Mouse (Mus musculus) heart, embryonic 14.5 days (tissue): ENCODE measurements around the gene Soat2. TPM values are rescaled to one million over a fixed set of nuclear protein-coding genes. Genes with fewer than 3 reads are reported as not detected.
"Not testable (repeated sequence)": the region's sequence is repeated elsewhere in the genome, so short reads cannot be mapped to it uniquely, and the experiment has no call there.

Experiments
- ATAC-seq: fragments of 200-750 bp; cut with Nextera tagmentation; 2 replicates; pipeline ENCODE4 v1.8.0; 2017; ENCODE audit warnings: low read depth, moderate TSS enrichment; ENCODE audit not compliant: insufficient number of reproducible peaks, insufficient read depth, low FRiP score
- H3K27ac ChIP-seq, 2 experiments: fragments of 200-500 bp in 1 of 2; fragments of 300-500 bp in 1 of 2; sonication (generic) in 1 of 2; replicated peaks in 1 of 2; 2 replicates each; pipeline ENCODE4 v1.5.1; 2012 to 2014; ENCODE audit warnings: low read depth in 2 of 2, low read length in 2 of 2, control low read depth in 1 of 2, mild to moderate bottlenecking in 1 of 2, mixed read lengths in 1 of 2; ENCODE audit not compliant: control insufficient read depth in 1 of 2, insufficient read depth in 1 of 2
- H3K27me3 ChIP-seq: fragments of 300-500 bp; sonication (generic); 2 replicates; pipeline ENCODE4 v1.6.1; 2014; ENCODE audit warnings: mild to moderate bottlenecking, low read length, control low read depth; ENCODE audit not compliant: control insufficient read depth, insufficient read depth
- H3K36me3 ChIP-seq: fragments of 300-500 bp; sonication (generic); 2 replicates; pipeline ENCODE4 v1.6.1; 2014; ENCODE audit warnings: mild to moderate bottlenecking, control low read depth, low read length, mixed read lengths; ENCODE audit not compliant: control insufficient read depth, insufficient read depth
- H3K4me1 ChIP-seq, 2 experiments: fragments of 200-500 bp in 1 of 2; fragments of 300-500 bp in 1 of 2; sonication (generic) in 1 of 2; 2 replicates each; pipeline ENCODE4 v1.6.1; 2012 to 2014; ENCODE audit warnings: low read length in 2 of 2, control low read depth in 1 of 2, mixed read lengths in 1 of 2; ENCODE audit not compliant: control insufficient read depth in 2 of 2, insufficient read depth in 2 of 2
- H3K4me2 ChIP-seq: fragments of 300-500 bp; sonication (generic); 2 replicates; pipeline ENCODE4 v1.6.1; 2014; ENCODE audit warnings: mild to moderate bottlenecking, low read length
- H3K4me3 ChIP-seq, 2 experiments: fragments of 200-500 bp in 1 of 2; fragments of 300-500 bp in 1 of 2; sonication (generic) in 1 of 2; 2 replicates each; pipeline ENCODE4 v1.5.1; 2012 to 2014; ENCODE audit warnings: low read length in 2 of 2, mild to moderate bottlenecking in 2 of 2, control low read depth in 1 of 2, low read depth in 1 of 2, moderate library complexity in 1 of 2; ENCODE audit not compliant: control insufficient read depth in 1 of 2, insufficient read depth in 1 of 2
- H3K9ac ChIP-seq: fragments of 300-500 bp; sonication (generic); 2 replicates; pipeline ENCODE4 v1.6.1; 2014; ENCODE audit warnings: mild to moderate bottlenecking, low read length
- H3K9me3 ChIP-seq: fragments of 300-500 bp; sonication (generic); 2 replicates; pipeline ENCODE4 v1.6.1; 2016; ENCODE audit warnings: low read length, control low read depth; ENCODE audit not compliant: control insufficient read depth
- WGBS: fragments of 180-500 bp; shearing (Covaris S2); extraction: QIAGEN DNeasy Blood & Tissue Kit; methylation state at CpG from one replicate; pipeline ENCODE4 v1.1.7; 2014; 5-methylcytosine and 5-hydroxymethylcytosine counted together
- polyA plus RNA-seq: library from polyadenylated mRNA; unstranded; fragments of >200 nt; fragmentation: Nextera tagmentation; extraction: Ambion mirVana; gene quantifications from 2 replicates; pipeline ENCODE4 v1.2.1, GENCODE M21; 2014

The Soat2 gene
- polyA plus RNA-seq, 1 experiment from 2014 or later: 0.32 TPM

- no peaks in the 10 kb centered on the region for H3K36me3 ChIP-seq
- H3K4me1 ChIP-seq: peaks cover 9 to 10% of the 10 kb centered on the region in 2 experiments; a peak in 2 of 4 replicates
- H3K9me3 ChIP-seq: no peaks in the 10 kb centered on the region
- 12% methylated on average over 16 of the region's 19 CpGs for WGBS
- H3K4me3 ChIP-seq: peak overlapping the region; percentile 11 to 18; a peak in 2 of 4 replicates
- peak overlapping the region; percentile 54 for H3K4me2 ChIP-seq
- ATAC-seq: no peak
- H3K27me3 ChIP-seq: peaks cover 22% of the 10 kb centered on the region
- H3K27ac ChIP-seq: no peak overlapping the region
- peak overlapping the region; percentile 21; the same call in 1 of the 2 replicates for H3K9ac ChIP-seq
Observed at GRCm38 (mm10) chr15:102144726-102145125, 5.6 kb upstream of the Soat2 start.

GRCm38 (mm10) chr15:102145330-102145729, 5.0 kb upstream of the Soat2 start:
- H3K4me3 ChIP-seq: no peak overlapping the region
- H3K9me3 ChIP-seq: no peaks in the 10 kb centered on the region
- H3K36me3 ChIP-seq: no peaks in the 10 kb centered on the region
- H3K4me1 ChIP-seq: peaks cover 11 to 12% of the 10 kb centered on the region in 2 experiments
- peaks cover 22% of the 10 kb centered on the region for H3K27me3 ChIP-seq
- H3K4me2 ChIP-seq: no peak overlapping the region
- H3K9ac ChIP-seq: no peak overlapping the region
- no peak for ATAC-seq
- H3K27ac ChIP-seq: no peak overlapping the region
- 77% methylated on average over 10 of the region's 10 CpGs for WGBS

DNA sequence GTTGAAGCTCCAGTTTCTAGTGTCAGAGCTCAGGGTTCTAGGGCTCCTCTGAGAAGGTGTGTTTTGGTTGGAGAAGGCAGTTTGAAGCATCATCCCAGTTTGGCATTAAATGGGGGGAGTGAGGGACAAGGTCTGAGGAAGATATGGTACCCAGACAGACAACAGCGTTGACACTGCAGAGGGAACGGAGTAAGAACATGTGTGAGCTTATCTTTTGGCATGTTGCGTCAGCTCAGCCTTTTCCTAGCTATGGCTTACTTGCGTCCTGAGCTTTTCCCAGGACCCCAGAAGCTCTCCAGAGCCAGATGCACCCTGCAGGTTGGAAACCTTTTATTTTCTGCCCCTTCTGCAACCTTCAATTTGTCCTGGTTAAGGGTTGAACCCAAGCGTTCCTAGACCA, 4.2 kb upstream of the Soat2 start:
- Histone ChIP-seq H3K27me3 (peaks cover 22% of the 10 kb centered on the region), H3K4me1 (peaks cover 16 to 19% of the 10 kb centered on the region in 2 experiments), H3K9me3 (no peaks in the 10 kb centered on the region), H3K9ac (no peak overlapping the region), H3K36me3 (no peaks in the 10 kb centered on the region), H3K27ac (no peak overlapping the region), H3K4me3 (no peak overlapping the region), H3K4me2 (no peak overlapping the region)
- 53% methylated on average over 5 of the region's 5 CpGs for WGBS
- no peak for ATAC-seq

GRCm38 (mm10) chr15:102146882-102147281, 3.4 kb upstream of the Soat2 start:
- Histone ChIP-seq H3K4me1 (peaks cover 16 to 19% of the 10 kb centered on the region in 2 experiments), H3K4me3 (no peak overlapping the region), H3K4me2 (no peak overlapping the region), H3K27me3 (peaks cover 22% of the 10 kb centered on the region), H3K36me3 (no peaks in the 10 kb centered on the region), H3K9ac (no peak overlapping the region), H3K9me3 (no peaks in the 10 kb centered on the region), H3K27ac (no peak overlapping the region)
- WGBS: 0% methylated on average over 1 of the region's 1 CpGs
- ATAC-seq: no peak

GRCm38 (mm10) chr15:102147674-102148402, 2.5 kb upstream of the Soat2 start:
- 53% methylated on average over 16 of the region's 16 CpGs for WGBS
- peaks cover 22% of the 10 kb centered on the region for H3K27me3 ChIP-seq
- no peak overlapping the region for H3K4me3 ChIP-seq
- H3K4me2 ChIP-seq: no peak overlapping the region
- no peaks in the 10 kb centered on the region for H3K9me3 ChIP-seq
- H3K4me1 ChIP-seq: peaks cover 16 to 19% of the 10 kb centered on the region in 2 experiments
- H3K27ac ChIP-seq: no peak overlapping the region
- no peak overlapping the region for H3K9ac ChIP-seq
- no peaks in the 10 kb centered on the region for H3K36me3 ChIP-seq
- ATAC-seq: no peak

DNA sequence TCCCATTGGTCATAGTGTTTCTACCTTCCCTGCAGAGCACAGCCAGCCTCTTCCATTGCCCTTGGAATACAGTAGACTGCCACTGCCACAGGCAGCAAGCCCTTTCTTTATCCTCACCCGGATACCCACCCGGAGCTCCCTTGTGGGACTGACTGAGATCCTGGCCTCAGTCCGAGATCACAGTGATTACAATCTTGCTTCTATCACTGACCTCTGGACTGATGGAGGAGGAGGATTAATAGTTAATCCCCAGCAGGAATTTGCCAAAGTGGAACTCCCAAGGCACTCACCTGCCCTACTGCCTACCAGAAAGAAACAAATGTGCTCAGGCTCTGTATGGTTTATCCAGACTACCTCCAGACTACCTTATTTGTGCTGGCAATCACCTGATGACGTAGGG, 765 bp upstream of the Soat2 start:
- H3K4me2 ChIP-seq: no peak overlapping the region
- no peak overlapping the region for H3K4me3 ChIP-seq
- H3K27ac ChIP-seq: no peak overlapping the region
- no peak for ATAC-seq
- H3K9me3 ChIP-seq: no peaks in the 10 kb centered on the region
- peaks cover 10 to 14% of the 10 kb centered on the region in 2 experiments for H3K4me1 ChIP-seq
- no peaks in the 10 kb centered on the region for H3K36me3 ChIP-seq
- WGBS: 70% methylated on average over 4 of the region's 4 CpGs
- no peak overlapping the region for H3K9ac ChIP-seq
- H3K27me3 ChIP-seq: peaks cover 10% of the 10 kb centered on the region

DNA sequence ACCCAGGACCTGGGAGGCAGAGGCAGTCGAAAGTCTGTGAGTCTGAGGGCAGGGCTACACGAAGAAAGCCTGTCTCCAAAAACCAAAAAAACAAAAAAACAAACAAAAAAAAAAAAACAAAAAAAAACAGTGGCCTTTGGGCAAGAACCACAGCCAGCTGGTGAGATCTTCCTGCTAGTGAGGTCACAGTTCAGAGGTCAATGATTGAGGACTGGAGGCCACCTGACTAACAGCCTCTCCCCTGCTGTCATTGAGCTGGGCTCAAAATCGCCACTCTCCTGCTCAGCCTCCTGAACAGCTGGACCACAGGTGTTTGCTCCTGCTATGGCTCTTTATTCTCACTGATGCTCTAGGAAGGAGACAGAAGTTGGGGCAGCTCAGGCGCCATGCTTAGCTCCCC, 2.3 kb downstream of the Soat2 start:
- no peaks in the 10 kb centered on the region; the same call in 1 of the 2 replicates for H3K9me3 ChIP-seq
- ATAC-seq: no peak
- WGBS: 51% methylated on average over 4 of the region's 4 CpGs

DNA sequence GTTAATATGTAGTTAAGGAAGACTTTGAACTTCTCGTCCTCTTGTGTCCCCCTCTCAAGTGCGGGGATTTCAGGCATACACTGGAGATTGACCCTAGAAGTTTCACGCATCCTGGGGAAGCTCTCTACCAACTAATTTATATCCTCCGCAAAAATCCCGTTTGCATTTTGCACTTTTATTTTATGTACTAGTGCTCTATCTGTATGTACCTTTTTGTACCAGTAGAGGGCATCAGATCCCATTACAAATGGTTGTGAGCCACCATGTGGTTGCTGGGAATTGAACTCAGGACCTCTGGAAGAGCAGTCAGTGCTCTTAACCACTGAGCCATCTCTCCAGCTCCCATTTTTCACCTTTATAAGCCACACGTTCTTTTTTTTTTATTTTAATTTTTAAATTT, 4.7 kb downstream of the Soat2 start:
- not testable (repeated sequence) for H3K4me2 ChIP-seq, H3K4me3 ChIP-seq, H3K9ac ChIP-seq, H3K4me1 ChIP-seq, H3K36me3 ChIP-seq, H3K9me3 ChIP-seq, ATAC-seq, H3K27ac ChIP-seq, H3K27me3 ChIP-seq
- 90% methylated on average over 6 of the region's 6 CpGs for whole genome bisulfite sequencing

More for the DNA sequence above, 2.3 kb downstream of the Soat2 start:
- Histone ChIP-seq H3K4me1 (peaks cover 7 to 11% of the 10 kb centered on the region in 2 experiments), H3K4me2 (no peak overlapping the region), H3K9ac (no peak overlapping the region), H3K4me3 (no peak overlapping the region), H3K27ac (no peak overlapping the region), H3K36me3 (no peaks in the 10 kb centered on the region), H3K27me3 (no peaks in the 10 kb centered on the region)
